Mouse (Mus musculus): ENCODE measurements around the gene Nob1. TPM values are rescaled to one million over a fixed set of nuclear protein-coding genes. Genes with fewer than 3 reads are reported as not detected.

Gene Nob1
- polyA plus RNA-seq, 1 experiment = 26.5 TPM

DNA sequence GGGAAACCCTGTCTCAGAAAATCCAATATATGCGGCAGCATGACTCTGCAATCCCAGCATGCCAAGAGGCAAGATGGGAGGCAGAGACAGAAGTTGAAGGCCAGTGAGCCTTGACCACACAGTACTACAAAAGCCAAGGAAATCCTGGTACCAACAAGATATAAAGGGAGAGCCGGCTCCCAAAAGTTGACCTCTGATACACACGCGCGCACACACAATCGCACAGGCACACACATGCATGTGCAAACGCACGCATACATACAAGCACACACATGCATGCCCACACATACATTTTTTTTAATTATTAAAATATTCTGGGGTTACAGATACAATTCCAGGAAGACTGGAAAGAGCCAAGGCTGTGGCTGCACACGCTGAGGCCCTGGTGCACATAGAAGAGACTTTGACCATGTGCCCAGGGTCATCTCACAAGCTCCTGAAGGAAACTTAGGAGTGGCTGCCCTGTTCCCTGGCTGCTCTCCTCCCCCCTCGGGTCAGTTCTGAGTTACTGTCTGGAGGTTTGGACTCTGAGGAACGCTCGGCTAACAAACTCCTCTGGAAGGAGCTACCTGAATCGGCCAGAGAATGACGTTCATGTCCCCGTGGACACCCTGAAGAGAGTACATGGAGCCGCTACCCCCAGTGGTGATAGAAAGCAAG, 34.2 kb downstream of the Nob1 start:
- WGBS = 81% methylated on average over 16 of the region's 16 CpGs
- no peak for DNase-seq (ENCODE audit: low read depth, low spot score)

- WGBS = 19% methylated on average over 8 of the region's 8 CpGs
Measured at GRCm38 (mm10) chr8:107389557-107389956, 35.3 kb downstream of the Nob1 start.

GRCm38 (mm10) chr8:107387861-107388260, 37.0 kb downstream of the Nob1 start:
- no peak for DNase-seq (ENCODE audit: low read depth, low spot score)
- 55% methylated on average over 5 of the region's 5 CpGs for WGBS

More at GRCm38 (mm10) chr8:107389557-107389956, 35.3 kb downstream of the Nob1 start:
- peak; percentile 88 for DNase-seq (ENCODE audit: low read depth, low spot score)

DNA sequence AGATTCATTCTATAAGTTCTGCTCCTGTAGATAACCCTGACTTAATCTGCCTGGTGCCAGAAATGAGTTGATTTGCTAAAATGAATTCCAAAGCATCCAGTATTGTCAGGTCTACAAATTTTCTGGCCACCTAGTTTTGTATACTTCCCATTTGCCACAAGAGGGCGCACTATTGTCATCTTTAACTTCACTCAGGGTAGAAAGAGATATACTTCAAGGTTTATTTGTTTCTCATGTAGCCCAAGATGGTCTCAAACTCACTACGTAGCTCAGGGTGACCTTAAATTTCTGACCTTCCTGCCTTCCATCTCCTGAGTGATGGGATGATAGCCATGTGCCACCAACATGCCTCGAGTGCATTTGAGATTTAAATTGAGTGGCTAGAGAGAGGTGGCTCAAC, 38.2 kb downstream of the Nob1 start:
- no peak for DNase-seq (ENCODE audit: low read depth, low spot score)
- 23% methylated on average over 3 of the region's 3 CpGs for WGBS

GRCm38 (mm10) chr8:107386171-107386570, 38.7 kb downstream of the Nob1 start:
- DNase-seq (ENCODE audit: low read depth, low spot score) = no peak
- 39% methylated on average over 5 of the region's 5 CpGs for WGBS

- whole genome bisulfite sequencing = 77% methylated on average over 2 of the region's 2 CpGs
- DNase-seq (ENCODE audit: low read depth, low spot score) = no peak
Measured at GRCm38 (mm10) chr8:107385063-107385462, 39.8 kb downstream of the Nob1 start.

GRCm38 (mm10) chr8:107384651-107385050, 40.2 kb downstream of the Nob1 start:
- WGBS = 21% methylated on average over 5 of the region's 5 CpGs
- DNase-seq (ENCODE audit: low read depth, low spot score) = no peak

DNA sequence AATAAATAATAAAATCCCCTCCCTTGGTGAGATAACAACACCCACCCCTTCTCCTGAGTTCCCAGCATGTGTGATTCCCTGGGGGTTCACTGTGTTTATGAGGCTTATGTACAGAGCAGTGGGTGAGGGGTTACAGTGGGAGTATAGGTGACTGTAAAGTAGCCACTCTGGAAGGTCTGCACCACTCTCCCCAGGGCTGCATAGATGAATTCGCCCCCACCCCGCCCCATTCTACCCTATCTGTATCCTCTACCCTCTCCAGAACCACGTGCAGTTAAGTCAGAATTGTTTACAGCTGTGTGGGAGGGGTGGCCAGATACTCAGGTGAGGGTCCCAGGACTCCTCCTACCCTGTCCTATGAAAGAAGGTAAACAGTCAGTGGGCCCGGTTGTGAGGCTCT, 42.0 kb downstream of the Nob1 start:
- no peak for DNase-seq (ENCODE audit: low read depth, low spot score)
- WGBS = 68% methylated on average over 4 of the region's 4 CpGs

DNA sequence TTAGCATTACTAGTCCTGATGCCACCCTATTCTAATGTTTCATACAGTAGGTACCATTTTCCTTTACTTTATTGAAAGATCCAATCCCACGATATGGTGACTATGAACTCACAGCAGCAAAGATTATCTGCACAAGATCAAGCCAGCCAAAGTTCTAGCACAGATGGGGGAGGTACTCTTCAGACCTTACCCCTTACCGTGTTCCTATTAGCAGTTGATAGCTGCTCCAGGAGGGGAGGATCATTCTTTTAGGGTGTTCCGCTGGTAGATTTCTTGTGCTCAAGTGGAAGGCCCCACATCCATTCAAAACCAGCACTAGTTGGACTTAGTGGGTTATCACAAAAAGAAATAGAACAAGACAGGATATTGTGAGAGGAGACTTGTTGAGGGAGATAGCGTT, 43.2 kb downstream of the Nob1 start:
- 94% methylated on average over 4 of the region's 4 CpGs for WGBS
- DNase-seq (ENCODE audit: low read depth, low spot score) = no peak

DNA sequence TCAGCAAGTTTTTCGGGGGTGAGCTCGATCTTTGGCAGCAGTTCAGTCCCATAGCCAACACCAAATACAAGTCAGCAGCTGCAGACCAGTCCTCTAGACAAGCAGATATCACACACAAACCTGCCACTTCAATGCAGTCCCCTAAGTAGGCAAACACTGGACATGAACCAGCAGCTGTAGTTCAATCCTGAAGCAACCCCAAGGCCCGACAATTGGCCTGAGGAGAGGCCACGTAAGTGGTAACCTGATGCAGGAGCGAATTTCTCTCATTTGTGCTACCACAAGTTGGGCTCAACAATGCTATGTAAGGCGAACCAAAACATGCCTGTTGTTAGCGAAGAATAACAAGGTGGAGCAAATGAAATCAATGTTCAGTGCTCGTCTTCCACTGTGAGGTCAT, 44.1 kb downstream of the Nob1 start:
- WGBS = 91% methylated on average over 8 of the region's 8 CpGs
- no peak for DNase-seq (ENCODE audit: low read depth, low spot score)

DNA sequence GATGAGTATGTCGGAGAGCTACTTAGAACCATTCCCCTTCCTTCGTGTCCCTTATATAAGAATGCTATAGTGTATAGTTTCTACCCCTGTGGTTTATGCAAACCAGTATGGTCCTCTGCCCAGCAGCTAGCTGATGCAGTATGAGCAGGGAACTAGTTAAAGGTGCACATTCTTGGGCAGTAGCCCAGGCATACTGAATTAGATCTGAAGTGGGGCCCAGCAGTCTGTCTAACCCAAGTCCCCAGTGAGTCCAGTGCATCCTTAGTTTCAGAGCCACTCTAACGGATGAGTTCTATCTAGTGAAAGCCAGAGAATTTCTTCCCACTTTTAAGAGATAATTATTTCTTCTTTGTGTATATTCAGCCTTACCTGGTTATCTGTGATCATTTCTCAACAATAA, 47.5 kb downstream of the Nob1 start:
- WGBS = 87% methylated on average over 3 of the region's 3 CpGs
- no peak for DNase-seq (ENCODE audit: low read depth, low spot score)

DNA sequence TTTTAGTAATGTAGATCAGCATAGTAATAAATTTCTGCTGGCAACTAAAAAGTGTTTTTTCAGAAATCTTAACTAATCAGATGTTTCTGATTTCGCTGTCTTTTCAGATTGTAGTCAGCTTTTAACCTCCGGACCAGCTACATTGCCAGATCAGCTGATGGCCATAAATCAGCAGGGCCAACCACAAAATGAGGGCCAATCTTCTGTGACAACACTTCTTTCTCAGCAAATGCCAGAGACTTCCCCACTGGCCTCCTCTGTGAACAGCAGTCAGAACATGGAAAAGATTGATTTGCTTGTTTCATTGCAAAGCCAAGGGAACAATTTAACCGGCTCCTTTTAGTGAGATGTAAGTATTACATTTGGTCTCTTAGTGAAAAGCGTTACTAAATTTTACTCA, 54.5 kb downstream of the Nob1 start:
- DNase-seq (ENCODE audit: low read depth, low spot score) = no peak
- WGBS = 78% methylated on average over 4 of the region's 4 CpGs

Other genes starting within 250 kb of the Nob1 start
- 5.8 and 13.8 TPM in 2 replicates for gene Nfat5, start 131.6 kb downstream of the Nob1 start, polyA plus RNA-seq (2012; rRNA removed)
- 16.9 and 29.9 TPM in 2 replicates for gene Nqo1, start 21.8 kb downstream of the Nob1 start, polyA plus RNA-seq (2012; rRNA removed)
- gene Wwp2, start 11.3 kb upstream of the Nob1 start, polyA plus RNA-seq (2012; rRNA removed) = 38.2 and 53.8 TPM in 2 replicates
- gene Psmd7, start 163.4 kb upstream of the Nob1 start, polyA plus RNA-seq (2012; rRNA removed) = 46.3 and 49.9 TPM in 2 replicates

Data from large intestine, adult 2 months (tissue).